Mouse (Mus musculus): ENCODE results near the gene Chchd1.

DNA sequence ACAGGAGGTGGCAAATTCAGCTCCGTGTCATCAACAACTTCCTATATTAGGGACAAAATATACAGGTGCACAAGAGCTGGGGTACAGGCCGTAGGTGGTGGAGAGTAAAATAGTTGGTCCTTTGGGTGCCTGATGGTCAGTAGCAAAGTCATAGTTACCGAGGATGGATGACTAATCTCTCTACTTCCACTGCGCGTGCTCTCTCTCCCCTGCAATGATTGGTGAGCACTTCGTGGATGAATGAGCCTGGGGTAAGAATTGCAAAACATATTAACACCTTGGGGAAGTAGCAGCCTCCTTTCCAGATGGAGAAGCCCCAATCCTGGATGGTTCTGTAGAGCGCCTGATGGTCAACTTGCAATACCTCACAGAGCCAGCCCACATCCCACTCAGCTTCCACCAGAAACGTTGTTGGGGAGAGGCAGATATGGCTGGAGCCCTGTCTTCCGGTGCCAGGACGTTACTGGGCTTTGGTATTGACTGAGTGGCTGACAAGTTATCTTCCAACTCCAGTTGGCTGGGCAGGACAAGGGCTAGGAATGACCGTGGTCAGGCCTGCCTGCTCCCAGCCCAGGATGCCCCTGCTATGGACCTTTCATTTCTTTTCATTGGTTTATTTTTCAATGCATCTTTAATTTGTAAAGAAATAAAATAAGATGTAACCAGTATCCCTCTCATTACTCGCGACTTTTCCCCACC, 8.5 kb upstream of the Chchd1 start:
- TF ChIP-seq CTCF (IDR thresholded peaks at IDR 0.05; ENCODE audit: extremely low read depth, insufficient read length, insufficient replicate concordance, low read depth, low read length), result no peak
- TF ChIP-seq POLR2A (IDR thresholded peaks at IDR 0.05; ENCODE audit: low read depth, low read length), result no peak
